Mouse (Mus musculus) brain, embryonic 14.5 days (tissue): ENCODE measurements around the gene Castor1. TPM values are rescaled to one million over a fixed set of nuclear protein-coding genes. Genes with fewer than 3 reads are reported as not detected.

ENCODE experiments used
- DNase-seq: peaks from one replicate; pipeline ENCODE4 v3.0.0-alpha.2; 2011; ENCODE audit warnings: low read depth
- CTCF ChIP-seq: fragments of 200-500 bp; IDR thresholded peaks from 2 replicates; pipeline ENCODE4 v1.5.1; 2012; ENCODE audit warnings: inconsistent platforms, mild to moderate bottlenecking, moderate library complexity, borderline replicate concordance; ENCODE audit not compliant: insufficient read depth, insufficient read length; ENCODE audit errors: extremely low read depth
- POLR2A ChIP-seq: fragments of 200-500 bp; IDR thresholded peaks from 2 replicates; pipeline ENCODE4 v1.6.1; 2012; ENCODE audit warnings: mild to moderate bottlenecking, inconsistent platforms, borderline replicate concordance; ENCODE audit not compliant: poor library complexity, insufficient read depth, insufficient read length, severe bottlenecking; ENCODE audit errors: extremely low read depth
- polyA plus RNA-seq: library from polyadenylated mRNA; depleted of rRNA; stranded (reverse); fragments of >200 nt; gene quantifications from 2 replicates; pipeline ENCODE4 v1.2.3, GENCODE M21; 2012

The Castor1 gene
- polyA plus RNA-seq, 1 experiment: 2.7 TPM

DNA sequence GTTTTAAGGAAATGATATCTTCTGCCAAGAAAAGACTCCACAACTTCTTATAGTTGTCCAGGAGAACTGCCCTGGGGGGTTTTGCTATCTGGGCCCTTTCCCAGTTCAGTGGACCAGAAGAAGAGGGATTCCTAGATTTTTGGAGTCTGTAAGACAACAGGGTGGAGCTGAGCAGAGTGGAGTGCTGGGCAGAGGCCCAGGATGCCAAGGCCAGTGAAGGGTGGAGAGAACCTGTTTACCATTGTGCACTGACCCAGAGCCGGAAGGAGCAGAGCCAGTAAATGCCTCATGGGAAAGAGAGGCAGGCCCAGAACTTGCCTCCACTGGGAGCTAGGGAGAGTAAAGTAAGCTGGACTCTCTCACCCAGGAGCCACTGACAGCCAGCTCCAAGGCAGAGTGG is 20.3 kb upstream of the Castor1 start:
- no peak for TF ChIP-seq POLR2A
- TF ChIP-seq CTCF: no peak
- DNase-seq: peak; percentile 5

DNA sequence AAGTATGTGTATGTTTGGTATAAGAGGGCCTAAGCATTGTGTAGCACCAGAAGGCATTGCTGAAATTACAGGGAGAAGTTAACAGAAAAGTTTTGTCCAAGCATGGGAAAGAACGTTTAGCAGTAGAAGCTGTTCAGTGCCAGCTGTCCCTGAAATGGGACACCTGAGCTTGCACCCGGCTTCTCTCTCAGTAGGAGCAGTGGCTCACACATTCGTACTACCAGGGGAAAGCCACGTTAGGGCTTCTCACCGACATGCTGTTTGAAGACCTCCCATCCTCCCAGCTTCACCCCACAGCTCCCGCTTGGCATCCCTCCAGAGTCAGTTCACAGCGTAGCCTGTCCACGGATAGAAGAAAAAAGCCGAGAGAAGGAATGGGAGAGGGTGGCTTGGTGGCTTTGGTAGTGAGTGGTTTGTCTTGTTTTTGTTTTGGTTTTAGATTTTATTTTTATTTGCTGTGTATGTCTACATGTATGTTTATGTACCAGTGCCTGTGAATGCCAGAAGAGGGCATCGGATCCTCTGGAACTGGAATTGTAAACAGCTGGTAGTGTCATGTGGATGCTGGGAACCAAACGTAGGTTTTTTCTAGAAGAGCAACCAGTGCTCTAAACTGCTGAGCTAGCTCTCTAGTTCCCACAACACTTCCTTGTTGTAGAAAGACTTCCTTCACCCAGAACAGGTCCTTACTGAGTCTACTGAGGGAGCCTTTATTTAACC is 15.9 kb upstream of the Castor1 start:
- TF ChIP-seq POLR2A: no peak
- TF ChIP-seq CTCF: no peak
- no peak for DNase-seq

DNA sequence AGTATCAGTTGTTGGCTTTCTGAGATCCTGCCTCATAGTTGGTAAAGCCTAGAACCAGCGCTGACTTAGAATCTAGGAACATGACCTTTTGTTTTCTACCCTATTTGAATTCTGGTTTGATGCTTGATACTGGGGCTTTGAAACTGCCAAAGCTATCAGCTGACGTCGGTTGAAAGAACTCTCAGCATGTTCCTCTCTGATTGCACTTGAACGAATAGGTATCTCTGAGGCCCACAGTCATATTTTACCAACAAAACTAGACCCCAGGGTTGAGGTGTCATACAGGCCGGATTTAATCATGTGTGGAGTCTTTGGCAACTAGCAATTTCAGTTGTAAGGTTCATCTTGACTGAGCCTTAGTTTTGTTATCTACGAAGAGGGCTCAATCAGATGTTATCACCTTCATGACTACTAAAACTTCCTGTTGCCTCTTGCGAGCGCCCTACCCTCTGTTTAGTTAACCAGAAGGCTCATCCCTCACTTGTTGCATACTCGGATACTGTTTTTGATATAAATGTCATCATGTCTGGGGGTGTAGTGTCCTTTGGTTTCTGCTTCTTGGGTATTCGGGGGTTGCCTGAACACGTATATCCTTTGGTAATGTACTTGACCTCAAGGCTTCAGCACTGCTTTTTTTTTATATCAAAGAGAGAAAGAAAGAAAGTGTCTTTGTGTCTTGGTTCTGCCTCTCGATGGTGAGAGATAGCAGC is 14.9 kb upstream of the Castor1 start:
- DNase-seq: no peak
- TF ChIP-seq CTCF: no peak
- no peak for TF ChIP-seq POLR2A

- DNase-seq: no peak
- no peak for TF ChIP-seq CTCF
- TF ChIP-seq POLR2A: no peak
Measured at GRCm38 (mm10) chr11:4203705-4204074, 14.3 kb upstream of the Castor1 start.

DNA sequence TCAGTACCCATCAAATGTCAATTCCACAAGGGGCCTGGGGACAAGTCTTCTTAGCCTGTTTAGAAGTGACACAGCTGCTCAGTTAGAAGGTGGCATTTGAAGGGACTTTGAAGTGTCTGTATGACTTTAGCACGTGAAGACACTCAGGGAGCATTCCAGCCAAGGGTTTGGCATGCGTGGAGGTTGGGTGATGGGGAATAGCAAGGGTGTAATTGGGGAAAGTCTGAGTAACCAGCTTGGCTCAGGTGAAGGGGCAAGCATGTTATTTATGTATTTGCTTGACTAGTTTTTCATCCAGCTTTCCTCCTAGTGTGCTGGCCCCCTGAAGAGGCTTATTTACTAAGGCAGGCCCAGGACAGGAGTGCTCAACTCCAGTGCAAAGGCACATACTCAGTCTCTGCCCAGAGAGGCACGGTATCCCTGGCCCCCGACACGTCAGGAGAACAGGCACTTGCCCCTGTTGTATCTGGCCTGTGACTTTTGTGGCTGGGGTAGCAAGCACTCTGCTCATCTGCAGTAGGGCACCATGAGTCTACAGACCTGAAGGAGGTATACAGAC is 12.8 kb upstream of the Castor1 start:
- DNase-seq: no peak
- no peak for TF ChIP-seq CTCF
- no peak for TF ChIP-seq POLR2A

- TF ChIP-seq POLR2A (no peak), CTCF (no peak)
- no peak for DNase-seq
Measured at GRCm38 (mm10) chr11:4205951-4206350, 12.1 kb upstream of the Castor1 start.

- DNase-seq: no peak
- TF ChIP-seq CTCF (no peak), POLR2A (no peak)
Measured at GRCm38 (mm10) chr11:4206563-4206962, 11.5 kb upstream of the Castor1 start.

DNA sequence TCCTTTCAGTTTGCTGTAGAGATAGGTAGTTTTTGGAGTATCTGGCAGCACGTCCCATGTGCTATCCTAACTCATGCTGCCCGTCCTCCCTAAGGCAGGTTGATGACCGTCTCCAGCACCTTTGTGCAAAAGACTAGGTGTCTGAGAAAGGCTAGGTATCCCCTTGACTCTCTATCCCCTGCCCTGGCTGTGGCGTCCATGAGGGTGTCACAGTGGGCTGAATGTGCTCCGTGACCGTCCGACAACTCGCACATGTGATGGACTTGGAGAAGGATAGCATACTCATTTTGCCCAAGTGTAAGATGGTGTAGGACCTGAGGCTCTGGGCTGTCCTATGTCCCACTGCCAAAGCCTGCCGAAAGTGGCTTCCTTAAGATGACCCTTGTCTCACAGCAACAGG is 10.4 kb upstream of the Castor1 start:
- no peak for TF ChIP-seq CTCF
- no peak for TF ChIP-seq POLR2A
- DNase-seq: no peak

DNA sequence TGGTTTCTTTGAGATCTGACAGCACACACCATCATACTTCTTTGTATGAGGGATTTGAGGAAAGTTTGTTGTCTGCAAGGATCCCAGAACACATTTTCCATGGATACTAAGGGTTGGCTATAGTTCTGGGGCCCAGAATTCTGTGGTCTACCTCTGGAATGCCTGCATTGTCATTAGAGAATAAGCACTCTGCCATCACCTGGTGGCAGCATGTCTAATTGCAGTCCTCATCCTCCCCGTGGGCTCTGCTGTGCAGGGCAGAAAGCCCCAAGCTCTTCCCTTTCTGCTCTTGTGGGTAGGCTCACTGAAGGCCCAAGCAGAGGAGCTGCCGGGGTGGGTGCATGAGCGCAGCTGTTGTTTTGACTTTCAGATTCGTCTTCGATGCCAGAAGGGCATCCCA is 8.5 kb upstream of the Castor1 start:
- no peak for DNase-seq
- no peak for TF ChIP-seq POLR2A
- TF ChIP-seq CTCF: peak; percentile 31; the same call in 1 of the 2 replicates

GRCm38 (mm10) chr11:4210786-4211185 is 7.2 kb upstream of the Castor1 start:
- TF ChIP-seq CTCF (no peak), POLR2A (no peak)
- DNase-seq: no peak

DNA sequence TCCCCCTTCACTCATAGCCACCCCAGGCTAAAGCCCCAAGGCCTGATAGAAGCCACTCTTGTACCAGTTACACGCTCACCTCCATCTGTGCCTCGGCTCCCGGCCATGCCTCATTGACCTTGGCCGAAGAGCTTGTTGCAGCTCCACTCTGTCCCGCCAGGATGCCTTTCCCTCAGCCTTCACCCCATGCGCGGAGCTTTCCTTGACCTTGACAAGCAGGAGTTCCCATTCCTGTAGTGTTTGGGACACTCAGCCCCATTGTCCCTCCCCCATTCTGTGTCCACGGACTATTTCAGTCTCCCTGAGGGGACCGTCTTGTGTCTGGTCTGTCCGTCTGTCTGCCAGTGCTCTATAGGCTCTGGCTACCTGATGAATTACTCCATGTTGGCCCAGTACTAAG is 4.9 kb upstream of the Castor1 start:
- no peak for TF ChIP-seq CTCF
- TF ChIP-seq POLR2A: no peak
- no peak for DNase-seq

- no peak for DNase-seq
- TF ChIP-seq POLR2A (no peak), CTCF (no peak)
Measured at GRCm38 (mm10) chr11:4214572-4214971, 3.5 kb upstream of the Castor1 start.

DNA sequence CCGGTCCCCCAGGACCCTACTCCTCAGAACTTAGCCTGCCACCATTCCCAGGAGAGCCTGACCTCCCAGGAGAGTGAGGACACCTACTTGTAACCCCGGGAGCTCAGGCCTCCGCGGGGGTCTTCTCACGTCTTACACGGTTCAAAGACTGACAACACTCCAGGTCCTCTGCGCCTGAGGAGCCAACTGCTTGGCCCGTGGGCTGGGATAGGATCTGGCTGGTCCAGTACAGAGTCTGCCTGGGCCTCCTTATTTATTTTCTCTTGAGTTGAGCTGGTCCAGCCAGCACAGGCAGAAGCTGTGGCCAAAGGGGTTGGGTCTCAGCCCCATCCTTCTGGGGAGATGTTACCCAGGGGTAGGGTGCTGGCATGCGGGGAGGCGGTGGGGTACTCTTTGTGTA is 3.0 kb upstream of the Castor1 start:
- DNase-seq: no peak
- TF ChIP-seq CTCF (no peak), POLR2A (no peak)
